Mouse (Mus musculus): ENCODE results near the gene Pdzd2.

- TF ChIP-seq EP300 (IDR thresholded peaks at IDR 0.05) (no peak), CTCF (IDR thresholded peaks at IDR 0.05) (no peak)
These were observed 311.9 kb downstream of the Pdzd2 start for GRCm38 (mm10) chr15:12427818-12428217.
